Mouse (Mus musculus): ENCODE results near the gene Skap1.

GRCm38 (mm10) chr11:96728577-96728976, 264.2 kb downstream of the Skap1 start:
- TF ChIP-seq CTCF (IDR thresholded peaks at IDR 0.05; ENCODE audit: borderline replicate concordance, extremely low read depth, insufficient read depth, insufficient read length) = no peak
- TF ChIP-seq POLR2A (IDR thresholded peaks at IDR 0.05; ENCODE audit: borderline replicate concordance, extremely low read depth, insufficient read depth, insufficient read length, poor library complexity, severe bottlenecking) = no peak
